Mouse (Mus musculus): ENCODE measurements around the gene Ifitm2.
A peak's percentile ranks its signal among the peaks of the same experiment; 100 is the strongest.

- TF ChIP-seq CTCF (IDR thresholded peaks at IDR 0.05; ENCODE audit: low read depth), result no peak
- TF ChIP-seq EP300 (IDR thresholded peaks at IDR 0.05; ENCODE audit: low read depth), result 0 out of 2 replicates have a peak, but pooled peaks have one; percentile 29
Measured at GRCm38 (mm10) chr7:140954733-140955071, 1.1 kb downstream of the Ifitm2 start.

All from liver, postnatal 0 days (tissue).